Mouse (Mus musculus) lung, postnatal 0 days (tissue): ENCODE data around the gene Eif4a2.

Experiments used
- CTCF ChIP-seq: IDR thresholded peaks from 2 replicates; pipeline ENCODE4 v1.5.1; 2016; ENCODE audit warnings: antibody characterized with exemption, mild to moderate bottlenecking
- EP300 ChIP-seq: IDR thresholded peaks from 2 replicates; pipeline ENCODE4 v1.6.1; 2016; ENCODE audit warnings: antibody characterized with exemption, mild to moderate bottlenecking, control low read depth

- no peak for TF ChIP-seq CTCF
- TF ChIP-seq EP300: no peak
These were observed 54.9 kb downstream of the Eif4a2 start for GRCm38 (mm10) chr16:23162116-23162515.
